Mouse (Mus musculus): ENCODE measurements around the gene Nsun2. TPM values are rescaled to one million over a fixed set of nuclear protein-coding genes. Genes with fewer than 3 reads are reported as not detected.

The Nsun2 gene
- total and polyA plus RNA-seq, 3 experiments, result 29.3 to 47.9 (median 40.4) TPM

- Histone ChIP-seq H3K4me3 (no peak overlapping the region), H3K36me3 (ENCODE audit: control insufficient read depth, insufficient read depth, low read length) (no peaks in the 10 kb centered on the region), H3K27me3 (ENCODE audit: control insufficient read depth, insufficient read depth, low read length) (no peaks in the 10 kb centered on the region), H3K9ac (ENCODE audit: low read depth, low read length) (no peak overlapping the region), H3K4me1 (ENCODE audit: control insufficient read depth, insufficient read depth, low read length) (peaks cover 27% of the 10 kb centered on the region), H3K27ac (no peak overlapping the region), H3K79me2 (replicated peaks; ENCODE audit: control insufficient read depth, insufficient read depth, low read length) (peaks cover 6% of the 10 kb centered on the region)
- intact Hi-C loops (cut with DNase I), result no loop called here
- TF ChIP-seq EP300 (IDR thresholded peaks at IDR 0.05; ENCODE audit: insufficient read depth, low read depth, low read length) (no peak), POLR2A (IDR thresholded peaks at IDR 0.05; ENCODE audit: insufficient read depth, low read depth, low read length) (no peak), CTCF (IDR thresholded peaks at IDR 0.05) (no peak)
- DNase-seq, result no peak
- WGBS, result 44% methylated on average over 7 of the region's 7 CpGs
Measured at GRCm38 (mm10) chr13:69528531-69528930, 5.0 kb upstream of the Nsun2 start.

GRCm38 (mm10) chr13:69530156-69530555 is 3.4 kb upstream of the Nsun2 start:
- Histone ChIP-seq H3K4me1 (ENCODE audit: control insufficient read depth, insufficient read depth, low read length) (peaks cover 25% of the 10 kb centered on the region), H3K27ac (no peak overlapping the region), H3K79me2 (replicated peaks; ENCODE audit: control insufficient read depth, insufficient read depth, low read length) (peaks cover 7% of the 10 kb centered on the region), H3K36me3 (ENCODE audit: control insufficient read depth, insufficient read depth, low read length) (no peaks in the 10 kb centered on the region), H3K27me3 (ENCODE audit: control insufficient read depth, insufficient read depth, low read length) (no peaks in the 10 kb centered on the region), H3K4me3 (no peak overlapping the region), H3K9ac (ENCODE audit: low read depth, low read length) (no peak overlapping the region)
- WGBS, result 77% methylated on average over 3 of the region's 3 CpGs
- intact Hi-C loops (cut with DNase I), result loop anchor here (2.0 to 10.0 kb wide), 2 partner anchors 13 to 945 kb away; partner anchors contain the start of genes Fastkd3 and Mtrr
- TF ChIP-seq CTCF (IDR thresholded peaks at IDR 0.05), result no peak
- no peak for TF ChIP-seq POLR2A (IDR thresholded peaks at IDR 0.05; ENCODE audit: insufficient read depth, low read depth, low read length)
- no peak for TF ChIP-seq EP300 (IDR thresholded peaks at IDR 0.05; ENCODE audit: insufficient read depth, low read depth, low read length)
- no peak for DNase-seq

GRCm38 (mm10) chr13:69530951-69531350 is 2.6 kb upstream of the Nsun2 start:
- Histone ChIP-seq H3K9ac (ENCODE audit: low read depth, low read length) (no peak overlapping the region), H3K36me3 (ENCODE audit: control insufficient read depth, insufficient read depth, low read length) (no peaks in the 10 kb centered on the region), H3K27me3 (ENCODE audit: control insufficient read depth, insufficient read depth, low read length) (no peaks in the 10 kb centered on the region), H3K4me3 (no peak overlapping the region), H3K27ac (no peak overlapping the region), H3K4me1 (ENCODE audit: control insufficient read depth, insufficient read depth, low read length) (peaks cover 23% of the 10 kb centered on the region), H3K79me2 (replicated peaks; ENCODE audit: control insufficient read depth, insufficient read depth, low read length) (peaks cover 7% of the 10 kb centered on the region)
- TF ChIP-seq CTCF (IDR thresholded peaks at IDR 0.05) (no peak), EP300 (IDR thresholded peaks at IDR 0.05; ENCODE audit: insufficient read depth, low read depth, low read length) (no peak), POLR2A (IDR thresholded peaks at IDR 0.05; ENCODE audit: insufficient read depth, low read depth, low read length) (no peak)
- 86% methylated on average over 6 of the region's 6 CpGs for WGBS
- intact Hi-C loops (cut with DNase I), result loop anchor here (2.0 to 10.0 kb wide), 2 partner anchors 14 to 946 kb away; partner anchors contain the start of genes Fastkd3 and Mtrr
- DNase-seq, result no peak

GRCm38 (mm10) chr13:69531431-69531830 is 2.1 kb upstream of the Nsun2 start:
- H3K27me3 ChIP-seq (ENCODE audit: control insufficient read depth, insufficient read depth, low read length), result no peaks in the 10 kb centered on the region
- peaks cover 7% of the 10 kb centered on the region for H3K79me2 ChIP-seq (replicated peaks; ENCODE audit: control insufficient read depth, insufficient read depth, low read length)
- H3K27ac ChIP-seq, result no peak overlapping the region
- no peak for TF ChIP-seq CTCF (IDR thresholded peaks at IDR 0.05)
- no peak for TF ChIP-seq EP300 (IDR thresholded peaks at IDR 0.05; ENCODE audit: insufficient read depth, low read depth, low read length)
- TF ChIP-seq POLR2A (IDR thresholded peaks at IDR 0.05; ENCODE audit: insufficient read depth, low read depth, low read length), result no peak
- no peaks in the 10 kb centered on the region for H3K36me3 ChIP-seq (ENCODE audit: control insufficient read depth, insufficient read depth, low read length)
- intact Hi-C loops (cut with DNase I), result loop anchor here (2.0 to 10.0 kb wide), 2 partner anchors 15 to 947 kb away; partner anchors contain the start of genes Fastkd3 and Mtrr
- no peak overlapping the region for H3K4me3 ChIP-seq
- H3K9ac ChIP-seq (ENCODE audit: low read depth, low read length), result peak overlapping the region; percentile 6; the same call in 1 of the 2 replicates
- WGBS, result 41% methylated on average over 6 of the region's 6 CpGs
- H3K4me1 ChIP-seq (ENCODE audit: control insufficient read depth, insufficient read depth, low read length), result peaks cover 20% of the 10 kb centered on the region
- DNase-seq, result no peak

DNA sequence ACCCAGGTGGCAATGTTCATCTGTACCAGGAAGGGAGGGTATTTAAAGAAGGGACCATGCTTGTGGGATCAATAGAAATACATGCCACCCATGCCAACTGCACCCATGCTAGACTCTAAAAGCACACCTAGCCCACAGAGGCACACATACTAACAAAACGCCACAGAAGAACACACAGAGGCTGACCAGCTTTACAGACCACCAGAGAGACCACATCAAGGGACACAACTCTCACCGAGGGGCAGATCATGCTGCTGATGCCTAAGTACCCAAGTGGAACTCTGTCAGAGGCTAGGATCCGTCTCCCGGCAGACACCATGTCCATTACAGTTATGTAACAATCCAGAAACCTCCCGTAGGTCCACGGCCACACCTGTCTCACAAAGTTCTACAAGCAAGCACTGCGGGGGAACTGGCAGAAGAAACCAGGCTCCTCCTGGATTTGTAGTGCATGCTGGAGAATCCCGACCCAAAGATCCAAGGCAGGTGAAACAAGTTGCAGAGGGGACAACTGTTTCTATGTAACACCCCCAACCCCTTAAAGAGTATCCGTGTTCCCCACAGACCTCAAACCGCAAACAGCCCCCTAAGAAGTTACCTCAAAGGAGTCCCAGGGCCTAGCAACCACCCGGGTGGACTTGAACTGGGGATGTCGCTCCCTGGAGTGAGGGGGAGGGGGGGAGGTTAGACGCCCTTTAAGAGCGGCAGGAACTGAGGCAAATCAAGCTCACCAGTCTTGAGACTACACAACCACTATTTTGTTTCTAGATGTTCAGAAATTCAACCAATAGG is 1.2 kb upstream of the Nsun2 start:
- TF ChIP-seq EP300 (IDR thresholded peaks at IDR 0.05; ENCODE audit: insufficient read depth, low read depth, low read length), result no peak
- no peak for TF ChIP-seq CTCF (IDR thresholded peaks at IDR 0.05)
- TF ChIP-seq POLR2A (IDR thresholded peaks at IDR 0.05; ENCODE audit: insufficient read depth, low read depth, low read length), result no peak
- DNase-seq, result no peak
- no peaks in the 10 kb centered on the region for H3K27me3 ChIP-seq (ENCODE audit: control insufficient read depth, insufficient read depth, low read length)
- H3K4me1 ChIP-seq (ENCODE audit: control insufficient read depth, insufficient read depth, low read length), result peaks cover 18% of the 10 kb centered on the region
- no peaks in the 10 kb centered on the region for H3K36me3 ChIP-seq (ENCODE audit: control insufficient read depth, insufficient read depth, low read length)
- H3K79me2 ChIP-seq (replicated peaks; ENCODE audit: control insufficient read depth, insufficient read depth, low read length), result peaks cover 7% of the 10 kb centered on the region
- peak overlapping the region; percentile 38 for H3K9ac ChIP-seq (ENCODE audit: low read depth, low read length)
- peak overlapping the region; percentile 86 for H3K4me3 ChIP-seq
- intact Hi-C loops (cut with DNase I), result loop anchor here (10.0 kb wide), 1 partner anchor 947 kb away; the partner anchor contains the start of genes Fastkd3 and Mtrr
- WGBS, result 16% methylated on average over 14 of the region's 14 CpGs
- no peak overlapping the region for H3K27ac ChIP-seq
